Mouse (Mus musculus) layer of hippocampus, postnatal 14 days (tissue): ENCODE results near the gene Upk2. TPM values are rescaled to one million over a fixed set of nuclear protein-coding genes. Genes with fewer than 3 reads are reported as not detected.
A peak's percentile ranks its signal among the peaks of the same experiment; 100 is the strongest.

Experiments
- DNase-seq, 2 experiments: peaks; one replicate each; pipeline ENCODE4 v3.0.0; 2021 to 2022; ENCODE audit warnings: low spot score in 2 of 2, mixed read lengths in 1 of 2
- total RNA-seq, 2 experiments: library from RNA; stranded (reverse); gene quantifications; 2 replicates each; pipeline ENCODE4 v1.2.3; 2021

Gene Upk2
- total RNA-seq, 2 experiments from 2014 or later, result not detected

GRCm38 (mm10) chr9:44488855-44489381 lies 34.1 kb upstream of the Upk2 start:
- peak in 1 of 2 experiments; percentile 76 for DNase-seq

GRCm38 (mm10) chr9:44488416-44488815 lies 33.6 kb upstream of the Upk2 start:
- no peak for DNase-seq

GRCm38 (mm10) chr9:44487441-44487840 lies 32.7 kb upstream of the Upk2 start:
- no peak for DNase-seq

- DNase-seq, result no peak
Observed at GRCm38 (mm10) chr9:44486741-44487421, 32.1 kb upstream of the Upk2 start.

- no peak for DNase-seq
Observed at GRCm38 (mm10) chr9:44486335-44486734, 31.6 kb upstream of the Upk2 start.

GRCm38 (mm10) chr9:44485516-44486161 lies 30.9 kb upstream of the Upk2 start:
- DNase-seq, result no peak

GRCm38 (mm10) chr9:44485105-44485515 lies 30.3 kb upstream of the Upk2 start:
- no peak for DNase-seq

GRCm38 (mm10) chr9:44484311-44485104 lies 29.7 kb upstream of the Upk2 start:
- no peak for DNase-seq

GRCm38 (mm10) chr9:44483510-44484044 lies 28.8 kb upstream of the Upk2 start:
- DNase-seq, result no peak

GRCm38 (mm10) chr9:44483041-44483509 lies 28.3 kb upstream of the Upk2 start:
- DNase-seq, result no peak

GRCm38 (mm10) chr9:44482552-44482951 lies 27.8 kb upstream of the Upk2 start, which contains the start of gene Bcl9l:
Gene Bcl9l (plus strand): TSS chr9:44482825.
- DNase-seq, result peak; percentile 91 to 96

GRCm38 (mm10) chr9:44482112-44482511 lies 27.3 kb upstream of the Upk2 start:
- no peak for DNase-seq

- DNase-seq, result peak; percentile 92 to 95
Observed at GRCm38 (mm10) chr9:44479628-44480428, 25.1 kb upstream of the Upk2 start.

GRCm38 (mm10) chr9:44478959-44479605 lies 24.3 kb upstream of the Upk2 start:
- DNase-seq, result peak; percentile 76 to 81

- peak; percentile 77 to 80 for DNase-seq
Observed at GRCm38 (mm10) chr9:44478229-44478921, 23.6 kb upstream of the Upk2 start.

GRCm38 (mm10) chr9:44477339-44478228 lies 22.8 kb upstream of the Upk2 start:
- peak in 1 of 2 experiments; percentile 76 for DNase-seq

GRCm38 (mm10) chr9:44475936-44476335 lies 21.2 kb upstream of the Upk2 start:
- no peak for DNase-seq

- no peak for DNase-seq
Observed at GRCm38 (mm10) chr9:44474327-44474726, 19.6 kb upstream of the Upk2 start.
